Mouse (Mus musculus) neural tube, embryonic 13.5 days (tissue): ENCODE results near the gene Prkcd. TPM values are rescaled to one million over a fixed set of nuclear protein-coding genes. Genes with fewer than 3 reads are reported as not detected.

Experiments used
- ATAC-seq: fragments of 200-750 bp; cut with Nextera tagmentation; 2 replicates; pipeline ENCODE4 v1.8.0; 2017; ENCODE audit warnings: low read depth, mild to moderate bottlenecking, moderate TSS enrichment, moderate library complexity
- H3K27ac ChIP-seq: fragments of 300-500 bp; sonication (generic); replicated peaks from 2 replicates; pipeline ENCODE4 v1.5.1; 2015; ENCODE audit warnings: moderate library complexity, mild to moderate bottlenecking, inconsistent platforms
- H3K27me3 ChIP-seq: fragments of 300-500 bp; sonication (generic); 2 replicates; pipeline ENCODE4 v1.6.1; 2015; ENCODE audit warnings: mild to moderate bottlenecking, inconsistent platforms
- H3K36me3 ChIP-seq: fragments of 300-500 bp; sonication (generic); 2 replicates; pipeline ENCODE4 v1.6.1; 2015; ENCODE audit warnings: mild to moderate bottlenecking, inconsistent platforms
- H3K4me1 ChIP-seq: fragments of 300-500 bp; sonication (generic); replicated peaks from 2 replicates; pipeline ENCODE4 v1.6.1; 2015; ENCODE audit warnings: inconsistent platforms
- H3K4me2 ChIP-seq: fragments of 300-500 bp; sonication (generic); 2 replicates; pipeline ENCODE4 v1.6.1; 2015; ENCODE audit warnings: inconsistent platforms, mild to moderate bottlenecking, moderate library complexity
- H3K4me3 ChIP-seq: fragments of 300-500 bp; sonication (generic); 2 replicates; pipeline ENCODE4 v1.5.1; 2015; ENCODE audit warnings: mild to moderate bottlenecking, inconsistent platforms
- H3K9ac ChIP-seq: fragments of 300-500 bp; sonication (generic); 2 replicates; pipeline ENCODE4 v1.6.1; 2015; ENCODE audit warnings: moderate library complexity, mild to moderate bottlenecking, inconsistent platforms
- H3K9me3 ChIP-seq: fragments of 300-500 bp; sonication (generic); 2 replicates; pipeline ENCODE4 v1.6.1; 2016; ENCODE audit warnings: inconsistent platforms
- WGBS: fragments of 180-500 bp; shearing (Covaris S2); methylation state at CpG from one replicate; pipeline ENCODE4 v1.1.7; 2015; 5-methylcytosine and 5-hydroxymethylcytosine counted together
- polyA plus RNA-seq: library from polyadenylated mRNA; unstranded; fragments of >200 nt; fragmentation: Nextera tagmentation; extraction: Ambion mirVana; gene quantifications from 2 replicates; pipeline ENCODE4 v1.2.1, GENCODE M21; 2015

Gene Prkcd
- polyA plus RNA-seq, 1 experiment from 2014 or later: 63.4 TPM

DNA sequence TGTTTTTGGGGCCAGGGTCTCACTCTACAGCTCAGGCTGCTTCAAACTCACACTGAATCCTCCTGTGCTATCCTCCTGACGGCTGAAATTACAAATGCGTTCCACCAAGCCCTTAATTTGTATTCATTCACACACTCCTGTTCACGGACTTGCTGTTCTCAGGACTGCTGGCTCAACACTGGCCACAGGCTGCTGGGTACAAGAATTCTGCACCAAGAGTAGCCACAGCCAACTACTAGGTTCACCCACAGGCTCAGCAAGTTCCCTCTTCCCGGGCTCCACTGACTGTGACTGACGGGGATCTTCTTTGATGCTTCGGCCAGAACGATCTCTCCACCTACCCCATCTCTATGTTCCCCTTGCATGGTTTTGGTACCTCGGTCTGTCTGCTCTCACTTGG, 23.7 kb upstream of the Prkcd start:
- ATAC-seq: no peak
- Histone ChIP-seq H3K27ac (no peak overlapping the region), H3K9ac (no peak overlapping the region), H3K4me1 (peaks cover 12% of the 10 kb centered on the region), H3K4me2 (no peak overlapping the region), H3K36me3 (no peaks in the 10 kb centered on the region), H3K4me3 (no peak overlapping the region), H3K9me3 (no peaks in the 10 kb centered on the region), H3K27me3 (no peaks in the 10 kb centered on the region)
- 79% methylated on average over 8 of the region's 8 CpGs for whole genome bisulfite sequencing

DNA sequence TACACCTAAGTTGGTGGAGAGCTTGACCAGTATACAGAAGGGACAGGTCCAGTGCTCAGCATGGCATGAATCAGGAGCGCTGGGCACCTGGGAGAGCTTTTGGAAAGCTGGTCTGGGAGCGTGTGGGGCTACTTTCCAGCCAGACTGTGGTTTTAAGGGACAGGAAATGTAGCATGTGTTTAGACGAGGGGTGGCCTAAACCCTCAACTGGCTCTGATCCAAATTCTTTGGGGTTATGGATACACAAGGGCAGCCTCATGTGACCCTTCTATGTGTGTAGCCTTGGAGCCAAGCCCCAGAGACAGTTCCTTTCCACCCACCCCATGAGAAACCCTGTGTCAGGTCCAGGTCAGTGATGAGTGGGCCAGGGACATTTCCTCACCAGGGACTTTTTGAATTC, 22.5 kb upstream of the Prkcd start:
- H3K27ac ChIP-seq: no peak overlapping the region
- H3K4me1 ChIP-seq: peaks cover 5% of the 10 kb centered on the region; the same call in 1 of the 2 replicates
- H3K27me3 ChIP-seq: no peaks in the 10 kb centered on the region
- no peaks in the 10 kb centered on the region for H3K9me3 ChIP-seq
- ATAC-seq: no peak
- H3K4me3 ChIP-seq: no peak overlapping the region
- H3K36me3 ChIP-seq: no peaks in the 10 kb centered on the region
- no peak overlapping the region for H3K9ac ChIP-seq
- WGBS: 70% methylated on average over 3 of the region's 3 CpGs
- H3K4me2 ChIP-seq: no peak overlapping the region

DNA sequence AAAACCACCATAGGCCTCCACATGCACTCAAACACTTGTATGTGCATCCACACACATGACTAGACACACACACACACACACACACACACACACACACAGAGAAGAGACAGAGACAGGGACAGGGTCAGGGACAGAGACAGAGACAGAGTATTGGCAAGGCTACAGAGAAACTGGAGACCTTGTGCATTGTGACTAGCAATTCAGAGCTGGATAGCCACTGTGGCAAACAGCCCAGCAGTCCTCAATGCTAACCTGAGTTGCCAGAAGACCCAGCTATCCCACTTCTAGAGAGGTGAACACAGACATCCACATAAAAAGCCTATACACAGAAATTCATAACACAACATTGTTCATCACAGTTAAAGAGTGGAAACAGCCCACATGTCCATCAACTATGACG, 20.5 kb upstream of the Prkcd start:
- Histone ChIP-seq H3K4me2 (no peak overlapping the region), H3K27me3 (no peaks in the 10 kb centered on the region), H3K9me3 (no peaks in the 10 kb centered on the region), H3K27ac (no peak overlapping the region), H3K4me1 (peaks cover 5% of the 10 kb centered on the region; the same call in 1 of the 2 replicates), H3K4me3 (no peak overlapping the region), H3K9ac (no peak overlapping the region), H3K36me3 (no peaks in the 10 kb centered on the region)
- no peak for ATAC-seq
- 79% methylated on average over 1 of the region's 1 CpGs for WGBS

DNA sequence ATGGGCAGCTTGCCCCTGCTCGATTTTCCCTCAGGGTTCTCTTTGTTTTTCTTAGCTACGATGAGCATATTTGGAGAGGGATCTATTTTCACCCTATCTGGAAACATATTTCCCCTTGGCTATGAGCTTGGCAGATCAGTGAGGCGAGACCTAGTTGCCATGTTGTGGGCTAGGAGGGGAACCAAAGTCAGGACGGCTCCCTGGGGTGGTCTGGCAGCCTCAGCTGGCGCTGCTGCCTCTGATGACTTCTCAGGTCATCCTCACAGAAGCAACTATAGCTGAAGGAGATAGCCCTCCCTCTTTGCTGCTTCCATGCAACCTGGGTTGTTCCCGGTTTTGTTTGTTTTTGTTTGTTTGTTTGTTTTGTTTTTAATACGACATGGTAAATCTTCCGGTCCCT, 19.1 kb upstream of the Prkcd start:
- 73% methylated on average over 8 of the region's 8 CpGs for whole genome bisulfite sequencing
- Histone ChIP-seq H3K27ac (no peak overlapping the region), H3K9me3 (no peaks in the 10 kb centered on the region), H3K4me3 (no peak overlapping the region), H3K27me3 (no peaks in the 10 kb centered on the region), H3K36me3 (no peaks in the 10 kb centered on the region), H3K4me1 (peaks cover 5% of the 10 kb centered on the region; the same call in 1 of the 2 replicates), H3K4me2 (no peak overlapping the region), H3K9ac (no peak overlapping the region)
- no peak for ATAC-seq

DNA sequence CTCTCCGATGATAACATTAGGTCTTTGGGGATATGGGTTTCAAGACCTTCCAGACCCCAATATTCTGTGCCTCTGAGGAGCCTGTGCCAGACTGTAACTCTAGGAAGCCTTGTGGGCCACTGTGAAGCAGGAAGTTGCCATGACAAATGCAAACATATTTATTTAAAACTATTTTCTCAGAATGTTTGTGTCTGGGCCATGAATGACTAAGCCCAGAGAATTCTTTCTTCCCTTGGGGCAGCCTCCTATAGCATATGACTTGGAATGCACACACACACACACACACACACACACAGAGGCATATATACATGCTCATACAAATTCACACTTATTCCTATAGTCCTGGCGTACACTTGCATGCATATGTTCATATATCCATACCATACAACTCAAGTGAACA, 18.0 kb upstream of the Prkcd start:
- H3K4me2 ChIP-seq: no peak overlapping the region
- peaks cover 5% of the 10 kb centered on the region; the same call in 1 of the 2 replicates for H3K4me1 ChIP-seq
- no peak overlapping the region for H3K4me3 ChIP-seq
- no peak overlapping the region for H3K27ac ChIP-seq
- no peaks in the 10 kb centered on the region for H3K9me3 ChIP-seq
- no peak overlapping the region for H3K9ac ChIP-seq
- ATAC-seq: no peak
- WGBS: 90% methylated on average over 2 of the region's 2 CpGs
- no peaks in the 10 kb centered on the region for H3K36me3 ChIP-seq
- no peaks in the 10 kb centered on the region for H3K27me3 ChIP-seq

DNA sequence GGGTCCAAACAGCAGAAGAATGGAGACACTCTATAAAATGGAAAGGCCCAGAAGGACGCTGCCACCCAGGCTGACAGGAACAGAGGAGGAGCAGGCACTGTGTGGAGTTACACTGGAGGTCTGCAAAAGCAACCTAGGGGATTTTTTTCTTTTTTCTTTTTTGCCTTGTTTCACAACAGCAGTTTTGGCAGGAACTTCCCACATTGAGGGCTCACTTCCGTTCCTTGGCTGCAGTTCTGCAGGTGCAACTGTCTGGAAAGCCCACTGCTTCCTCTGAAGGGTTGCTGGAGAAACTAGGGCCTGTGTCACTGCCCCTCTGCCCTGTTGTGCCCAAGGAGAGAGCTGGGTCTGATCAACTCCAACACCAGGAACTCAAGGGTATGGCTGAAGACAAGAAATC, 15.7 kb upstream of the Prkcd start:
- Histone ChIP-seq H3K27ac (no peak overlapping the region), H3K4me3 (no peak overlapping the region), H3K36me3 (no peaks in the 10 kb centered on the region), H3K4me1 (peaks cover 5% of the 10 kb centered on the region; the same call in 1 of the 2 replicates), H3K27me3 (no peaks in the 10 kb centered on the region), H3K9ac (no peak overlapping the region), H3K4me2 (no peak overlapping the region), H3K9me3 (no peaks in the 10 kb centered on the region)
- no peak for ATAC-seq
- WGBS: 71% methylated on average over 2 of the region's 2 CpGs

DNA sequence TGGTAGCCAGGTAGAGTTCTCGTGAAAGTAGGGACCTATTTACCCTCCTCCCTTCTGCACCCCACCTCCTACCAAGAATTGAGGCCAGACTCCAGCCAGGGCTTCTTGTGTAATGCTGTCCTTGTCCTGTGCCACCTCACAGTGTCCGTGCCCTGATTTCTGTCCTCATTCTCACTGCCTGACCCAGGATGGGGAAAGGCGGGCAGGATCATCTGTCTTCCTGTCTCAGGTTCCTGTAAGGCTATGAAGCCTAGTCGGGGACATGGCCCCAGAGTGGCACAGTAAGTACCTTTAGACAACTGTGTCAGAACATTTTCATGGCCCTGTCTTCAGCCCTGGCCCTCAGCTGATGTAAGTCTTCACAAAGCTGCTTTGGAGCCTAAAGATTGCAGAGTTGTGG, 12.7 kb upstream of the Prkcd start:
- H3K36me3 ChIP-seq: no peaks in the 10 kb centered on the region
- no peak for ATAC-seq
- H3K27ac ChIP-seq: no peak overlapping the region
- H3K4me3 ChIP-seq: no peak overlapping the region
- no peak overlapping the region for H3K4me2 ChIP-seq
- WGBS: 80% methylated on average over 4 of the region's 4 CpGs
- H3K9me3 ChIP-seq: no peaks in the 10 kb centered on the region
- no peak overlapping the region for H3K9ac ChIP-seq
- no peaks in the 10 kb centered on the region for H3K27me3 ChIP-seq
- H3K4me1 ChIP-seq: no peaks in the 10 kb centered on the region

DNA sequence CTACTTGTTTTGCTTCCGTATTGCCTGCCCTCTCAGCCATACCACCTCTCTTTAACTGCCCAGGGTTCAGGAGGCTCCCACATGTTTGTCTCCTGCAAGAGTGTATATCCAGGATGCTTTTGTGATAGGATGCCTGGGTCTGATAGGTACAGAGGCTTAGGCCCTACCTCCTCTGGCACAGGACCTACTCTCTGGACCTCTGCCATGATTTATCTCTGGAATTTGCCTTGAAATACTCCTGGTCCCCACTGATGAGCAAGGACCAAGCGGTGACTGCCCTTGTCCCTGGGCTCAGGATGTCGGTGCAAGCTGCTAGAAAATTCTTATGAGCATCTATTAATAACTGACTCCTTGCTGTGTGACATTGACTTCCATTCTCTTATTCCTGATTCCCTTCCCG, 12.0 kb upstream of the Prkcd start:
- Histone ChIP-seq H3K9me3 (no peaks in the 10 kb centered on the region), H3K36me3 (no peaks in the 10 kb centered on the region), H3K27me3 (no peaks in the 10 kb centered on the region), H3K9ac (no peak overlapping the region), H3K4me2 (no peak overlapping the region), H3K4me3 (no peak overlapping the region), H3K4me1 (no peaks in the 10 kb centered on the region), H3K27ac (no peak overlapping the region)
- 83% methylated on average over 4 of the region's 4 CpGs for WGBS
- ATAC-seq: no peak

DNA sequence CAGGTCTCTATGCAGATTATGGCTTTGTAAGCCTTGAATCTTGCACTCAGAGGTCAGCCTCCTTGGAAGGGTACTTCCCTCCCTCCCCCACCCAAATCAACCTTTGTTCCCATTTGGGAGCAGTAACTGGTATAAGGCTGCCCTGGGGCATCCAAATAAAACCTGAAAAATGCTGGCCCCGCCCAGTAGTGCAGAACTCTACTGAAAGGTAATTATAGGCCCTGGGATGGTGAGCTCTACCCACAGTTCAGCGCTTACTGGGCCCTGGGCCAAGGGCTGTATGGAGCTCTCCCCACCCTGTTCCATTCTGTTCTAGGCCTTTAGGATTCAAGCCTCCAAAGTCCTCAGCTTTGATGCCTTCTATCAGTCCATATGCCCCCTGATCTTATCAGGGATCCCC, 11.1 kb upstream of the Prkcd start:
- no peaks in the 10 kb centered on the region for H3K9me3 ChIP-seq
- H3K4me1 ChIP-seq: no peaks in the 10 kb centered on the region
- H3K36me3 ChIP-seq: no peaks in the 10 kb centered on the region
- H3K4me3 ChIP-seq: no peak overlapping the region
- no peak overlapping the region for H3K4me2 ChIP-seq
- no peak overlapping the region for H3K27ac ChIP-seq
- ATAC-seq: no peak
- no peaks in the 10 kb centered on the region for H3K27me3 ChIP-seq
- 71% methylated on average over 2 of the region's 2 CpGs for WGBS
- H3K9ac ChIP-seq: no peak overlapping the region

DNA sequence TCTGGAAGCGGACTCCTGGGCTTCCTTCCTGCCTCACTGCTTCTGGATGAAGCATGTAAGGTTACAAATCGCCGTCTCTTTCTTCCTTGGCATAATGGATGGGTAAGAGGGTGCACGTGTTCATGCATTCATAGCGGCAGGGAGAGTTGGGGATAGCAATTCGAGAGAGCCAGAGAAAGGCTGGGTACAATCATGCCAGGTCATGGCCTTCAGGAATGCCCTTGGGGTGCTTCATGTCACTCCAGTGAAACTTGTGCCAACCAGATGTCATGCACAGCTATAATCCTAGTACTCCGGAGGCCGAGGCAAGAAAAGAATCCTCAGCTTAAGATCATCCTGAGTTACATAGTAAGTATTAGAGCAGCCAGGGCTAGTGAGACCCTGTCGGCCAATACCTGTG, 10.5 kb upstream of the Prkcd start:
- Histone ChIP-seq H3K4me2 (no peak overlapping the region), H3K27ac (no peak overlapping the region), H3K27me3 (no peaks in the 10 kb centered on the region), H3K36me3 (no peaks in the 10 kb centered on the region), H3K4me1 (0 out of 2 replicates have a peak, but pooled peaks cover 5% of the 10 kb centered on the region), H3K9me3 (no peaks in the 10 kb centered on the region), H3K9ac (no peak overlapping the region), H3K4me3 (no peak overlapping the region)
- no peak for ATAC-seq
- 80% methylated on average over 9 of the region's 9 CpGs for WGBS

DNA sequence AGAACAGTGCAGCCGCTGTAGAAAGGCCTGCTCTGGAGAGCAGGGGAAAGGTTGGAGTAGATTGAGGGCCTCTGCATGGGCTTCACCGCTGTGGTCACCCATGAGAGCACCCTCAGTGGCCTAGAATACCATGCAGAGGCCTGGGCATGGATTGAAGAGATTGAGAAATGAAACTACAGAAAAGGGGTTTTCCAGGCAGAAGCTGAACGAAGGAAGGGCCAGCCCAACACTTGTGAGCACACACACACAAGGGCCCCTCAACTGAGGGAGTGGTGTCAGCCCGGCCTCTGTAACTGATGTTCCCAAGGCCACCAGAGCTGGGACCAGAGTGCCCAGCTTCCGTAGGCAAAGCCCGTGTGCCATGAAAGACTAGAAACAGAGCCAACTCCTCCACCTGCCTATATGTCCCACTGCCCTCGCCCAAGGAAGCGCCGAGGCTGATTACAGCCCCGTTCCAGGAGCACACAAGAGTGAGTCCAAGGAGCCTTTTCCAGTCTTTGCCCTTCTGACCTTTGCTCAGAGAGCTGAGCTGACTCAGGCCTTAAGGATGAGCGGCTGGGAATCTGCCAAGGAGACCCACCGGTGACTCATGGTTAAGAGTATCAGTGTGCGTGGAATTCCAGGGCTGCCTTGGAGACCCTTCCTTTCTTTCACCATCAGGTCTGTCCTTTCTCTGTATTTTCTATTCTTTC, 9.4 kb upstream of the Prkcd start:
- Histone ChIP-seq H3K4me1 (0 out of 2 replicates have a peak, but pooled peaks cover 5% of the 10 kb centered on the region), H3K4me3 (no peak overlapping the region), H3K27me3 (no peaks in the 10 kb centered on the region), H3K36me3 (no peaks in the 10 kb centered on the region), H3K9me3 (no peaks in the 10 kb centered on the region), H3K27ac (no peak overlapping the region), H3K9ac (no peak overlapping the region), H3K4me2 (no peak overlapping the region)
- ATAC-seq: no peak
- WGBS: 86% methylated on average over 13 of the region's 13 CpGs

DNA sequence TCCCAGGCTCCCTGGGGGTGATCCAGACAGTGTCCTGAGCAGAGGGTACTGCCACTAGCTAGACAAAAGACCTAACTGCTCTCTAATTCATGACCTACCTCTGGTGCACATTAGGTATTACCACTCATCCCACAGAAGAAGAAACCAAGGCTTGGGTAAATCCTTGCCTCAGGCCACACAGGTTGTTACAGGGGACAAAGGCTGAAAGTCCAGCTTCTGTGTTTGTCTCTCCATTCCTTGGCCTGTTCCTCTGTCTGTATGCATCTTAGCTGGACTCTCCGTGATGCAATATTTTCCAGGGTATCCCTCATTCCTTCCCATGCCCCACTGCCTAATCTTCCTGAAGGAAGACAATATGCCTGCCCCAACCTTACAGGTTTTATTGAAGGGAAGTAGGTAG, 8.4 kb upstream of the Prkcd start:
- WGBS: 85% methylated on average over 1 of the region's 1 CpGs
- Histone ChIP-seq H3K36me3 (no peaks in the 10 kb centered on the region), H3K4me3 (no peak overlapping the region), H3K4me1 (0 out of 2 replicates have a peak, but pooled peaks cover 5% of the 10 kb centered on the region), H3K9me3 (no peaks in the 10 kb centered on the region), H3K27me3 (no peaks in the 10 kb centered on the region), H3K9ac (no peak overlapping the region), H3K27ac (no peak overlapping the region), H3K4me2 (no peak overlapping the region)
- no peak for ATAC-seq

DNA sequence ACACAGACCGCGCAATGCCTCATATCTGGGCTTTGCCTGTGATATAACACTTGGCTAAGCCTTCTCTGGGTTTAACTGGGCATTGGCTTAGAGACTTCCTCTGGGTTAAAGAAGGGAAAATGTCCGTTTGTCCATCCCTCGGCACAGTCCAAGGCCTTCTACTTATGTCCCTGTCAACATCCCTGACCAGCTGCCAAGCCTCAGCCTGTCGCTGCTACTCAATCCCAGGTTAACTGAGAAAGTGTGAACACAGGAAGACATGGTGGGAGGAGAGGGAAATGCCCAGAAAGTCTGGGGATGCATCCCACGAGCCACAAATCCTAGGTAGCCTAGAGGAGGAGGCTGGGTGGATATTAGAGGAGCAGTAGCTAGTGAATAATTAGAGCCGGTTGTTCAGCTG, 7.7 kb upstream of the Prkcd start:
- Histone ChIP-seq H3K9ac (no peak overlapping the region), H3K27me3 (no peaks in the 10 kb centered on the region), H3K9me3 (no peaks in the 10 kb centered on the region), H3K4me1 (0 out of 2 replicates have a peak, but pooled peaks cover 5% of the 10 kb centered on the region), H3K36me3 (no peaks in the 10 kb centered on the region), H3K4me3 (no peak overlapping the region), H3K4me2 (no peak overlapping the region), H3K27ac (no peak overlapping the region)
- no peak for ATAC-seq
- 69% methylated on average over 7 of the region's 7 CpGs for WGBS
